Mouse (Mus musculus): Measurements from ENCODE around the gene Dhrs3. TPM values are rescaled to one million over a fixed set of nuclear protein-coding genes. Genes with fewer than 3 reads are reported as not detected.

The Dhrs3 gene
- polyA plus RNA-seq, 1 experiment from 2014 or later: 140 TPM

GRCm38 (mm10) chr4:144889505-144890301 lies 2.9 kb upstream of the Dhrs3 start:
- H3K4me2 ChIP-seq (replicated peaks): no peak overlapping the region
- peak overlapping the region; percentile 85 for H3K27ac ChIP-seq
- no peaks in the 10 kb centered on the region for H3K27me3 ChIP-seq
- H3K9me3 ChIP-seq: no peaks in the 10 kb centered on the region
- ATAC-seq (ENCODE audit: low FRiP score, low read depth): no peak
- H3K36me3 ChIP-seq: no peaks in the 10 kb centered on the region
- peaks cover 74% of the 10 kb centered on the region for H3K4me1 ChIP-seq
- no peak overlapping the region for H3K4me3 ChIP-seq
- no peak overlapping the region for H3K9ac ChIP-seq
- WGBS: 70% methylated on average over 9 of the region's 9 CpGs

GRCm38 (mm10) chr4:144890690-144891120 lies 1.9 kb upstream of the Dhrs3 start:
- H3K9me3 ChIP-seq: no peaks in the 10 kb centered on the region
- H3K4me2 ChIP-seq (replicated peaks): peak overlapping the region; percentile 89; the same call in 1 of the 2 replicates
- no peak overlapping the region for H3K4me3 ChIP-seq
- H3K36me3 ChIP-seq: no peaks in the 10 kb centered on the region
- WGBS: 11% methylated on average over 7 of the region's 7 CpGs
- no peaks in the 10 kb centered on the region for H3K27me3 ChIP-seq
- H3K9ac ChIP-seq: no peak overlapping the region
- ATAC-seq (ENCODE audit: low FRiP score, low read depth): peak; percentile 13; the same call in 1 of the 2 replicates
- peaks cover 80% of the 10 kb centered on the region for H3K4me1 ChIP-seq
- peak overlapping the region; percentile 92; the same call in 1 of the 2 replicates for H3K27ac ChIP-seq

GRCm38 (mm10) chr4:144891121-144891711 lies 1.4 kb upstream of the Dhrs3 start:
- Histone ChIP-seq H3K36me3 (no peaks in the 10 kb centered on the region), H3K4me2 (replicated peaks) (peak overlapping the region; percentile 89), H3K27ac (peak overlapping the region; percentile 92), H3K27me3 (no peaks in the 10 kb centered on the region), H3K4me1 (peaks cover 80% of the 10 kb centered on the region), H3K9me3 (no peaks in the 10 kb centered on the region), H3K9ac (no peak overlapping the region), H3K4me3 (peak overlapping the region; percentile 74; the same call in 1 of the 2 replicates)
- ATAC-seq (ENCODE audit: low FRiP score, low read depth): no peak
- 35% methylated on average over 10 of the region's 10 CpGs for WGBS

GRCm38 (mm10) chr4:144891743-144892132 lies 889 bp upstream of the Dhrs3 start:
- ATAC-seq (ENCODE audit: low FRiP score, low read depth): no peak
- peaks cover 80% of the 10 kb centered on the region for H3K4me1 ChIP-seq
- H3K4me2 ChIP-seq (replicated peaks): peak overlapping the region; percentile 89
- H3K4me3 ChIP-seq: peak overlapping the region; percentile 74
- no peaks in the 10 kb centered on the region for H3K36me3 ChIP-seq
- peak overlapping the region; percentile 92 for H3K27ac ChIP-seq
- H3K9ac ChIP-seq: peak overlapping the region; percentile 87
- no peaks in the 10 kb centered on the region for H3K27me3 ChIP-seq
- 6% methylated on average over 5 of the region's 5 CpGs for WGBS
- H3K9me3 ChIP-seq: no peaks in the 10 kb centered on the region

GRCm38 (mm10) chr4:144892937-144893272 lies 278 bp downstream of the Dhrs3 start:
- Histone ChIP-seq H3K27me3 (no peaks in the 10 kb centered on the region), H3K4me3 (peak overlapping the region; percentile 74), H3K4me1 (peaks cover 80% of the 10 kb centered on the region), H3K4me2 (replicated peaks) (peak overlapping the region; percentile 89), H3K27ac (peak overlapping the region; percentile 92), H3K9ac (peak overlapping the region; percentile 87), H3K36me3 (peaks cover 1% of the 10 kb centered on the region), H3K9me3 (no peaks in the 10 kb centered on the region)
- under 1% methylated on average over 12 of the region's 12 CpGs for WGBS
- no peak for ATAC-seq (ENCODE audit: low FRiP score, low read depth)

GRCm38 (mm10) chr4:144893561-144894486 lies 1.2 kb downstream of the Dhrs3 start:
- Histone ChIP-seq H3K9ac (peak overlapping the region; percentile 87), H3K4me1 (peaks cover 78% of the 10 kb centered on the region), H3K27me3 (no peaks in the 10 kb centered on the region), H3K4me2 (replicated peaks) (peak overlapping the region; percentile 89), H3K36me3 (peaks cover 10% of the 10 kb centered on the region), H3K27ac (peak overlapping the region; percentile 92), H3K9me3 (no peaks in the 10 kb centered on the region), H3K4me3 (peak overlapping the region; percentile 74)
- WGBS: under 1% methylated on average over 44 of the region's 44 CpGs
- no peak for ATAC-seq (ENCODE audit: low FRiP score, low read depth)

- no peaks in the 10 kb centered on the region for H3K9me3 ChIP-seq
- peaks cover 70% of the 10 kb centered on the region for H3K4me1 ChIP-seq
- H3K9ac ChIP-seq: peak overlapping the region; percentile 87
- peak overlapping the region; percentile 89 for H3K4me2 ChIP-seq (replicated peaks)
- WGBS: 2% methylated on average over 11 of the region's 11 CpGs
- peak overlapping the region; percentile 92 for H3K27ac ChIP-seq
- H3K36me3 ChIP-seq: peaks cover 18% of the 10 kb centered on the region
- ATAC-seq (ENCODE audit: low FRiP score, low read depth): peak; percentile 6; the same call in 1 of the 2 replicates
- H3K4me3 ChIP-seq: peak overlapping the region; percentile 74
- no peaks in the 10 kb centered on the region for H3K27me3 ChIP-seq
Measured at GRCm38 (mm10) chr4:144894487-144895210, 2.0 kb downstream of the Dhrs3 start.

- peak overlapping the region; percentile 89 for H3K4me2 ChIP-seq (replicated peaks)
- H3K27me3 ChIP-seq: no peaks in the 10 kb centered on the region
- no peak for ATAC-seq (ENCODE audit: low FRiP score, low read depth)
- H3K36me3 ChIP-seq: peaks cover 24% of the 10 kb centered on the region
- peak overlapping the region; percentile 74 for H3K4me3 ChIP-seq
- peaks cover 65% of the 10 kb centered on the region for H3K4me1 ChIP-seq
- H3K27ac ChIP-seq: peak overlapping the region; percentile 92
- WGBS: 0% methylated on average over 1 of the region's 2 CpGs
- no peaks in the 10 kb centered on the region for H3K9me3 ChIP-seq
- H3K9ac ChIP-seq: peak overlapping the region; percentile 87
Measured at GRCm38 (mm10) chr4:144895211-144895590, 2.6 kb downstream of the Dhrs3 start.

- Histone ChIP-seq H3K36me3 (peaks cover 33% of the 10 kb centered on the region), H3K4me3 (peak overlapping the region; percentile 74), H3K27me3 (no peaks in the 10 kb centered on the region), H3K4me1 (peaks cover 54% of the 10 kb centered on the region), H3K4me2 (replicated peaks) (peak overlapping the region; percentile 89), H3K9ac (peak overlapping the region; percentile 87), H3K9me3 (no peaks in the 10 kb centered on the region), H3K27ac (peak overlapping the region; percentile 52; the same call in 1 of the 2 replicates)
- ATAC-seq (ENCODE audit: low FRiP score, low read depth): no peak
- WGBS: 44% methylated on average over 3 of the region's 3 CpGs
Measured at GRCm38 (mm10) chr4:144896321-144896720, 3.7 kb downstream of the Dhrs3 start.

GRCm38 (mm10) chr4:144898036-144898649 lies 5.5 kb downstream of the Dhrs3 start:
- Histone ChIP-seq H3K9me3 (no peaks in the 10 kb centered on the region), H3K36me3 (peaks cover 47% of the 10 kb centered on the region), H3K4me3 (no peak overlapping the region), H3K27me3 (no peaks in the 10 kb centered on the region), H3K4me2 (replicated peaks) (0 out of 2 replicates have a peak overlapping the region, but pooled peaks have one; percentile 89), H3K9ac (no peak overlapping the region), H3K27ac (no peak overlapping the region), H3K4me1 (peaks cover 46% of the 10 kb centered on the region)
- 59% methylated on average over 6 of the region's 6 CpGs for WGBS
- no peak for ATAC-seq (ENCODE audit: low FRiP score, low read depth)

- H3K4me2 ChIP-seq (replicated peaks): no peak overlapping the region
- H3K27me3 ChIP-seq: no peaks in the 10 kb centered on the region
- no peak overlapping the region for H3K4me3 ChIP-seq
- H3K9me3 ChIP-seq: no peaks in the 10 kb centered on the region
- peaks cover 47% of the 10 kb centered on the region for H3K4me1 ChIP-seq
- 96% methylated on average over 2 of the region's 2 CpGs for WGBS
- no peak for ATAC-seq (ENCODE audit: low FRiP score, low read depth)
- no peak overlapping the region for H3K27ac ChIP-seq
- H3K36me3 ChIP-seq: peaks cover 51% of the 10 kb centered on the region
- H3K9ac ChIP-seq: no peak overlapping the region
Measured at GRCm38 (mm10) chr4:144898737-144899136, 6.1 kb downstream of the Dhrs3 start.
